Mouse (Mus musculus) spleen, postnatal 14 days (tissue): ENCODE data around the gene Dab1.

Experiments used
- DNase-seq, 2 experiments: peaks; one replicate each; pipeline ENCODE4 v3.0.0; 2021 to 2022; ENCODE audit warnings: low spot score in 2 of 2

Gene Dab1

GRCm38 (mm10) chr4:104512513-104512912 lies 893.4 kb downstream of the Dab1 start:
- DNase-seq = no peak

GRCm38 (mm10) chr4:104513622-104514021 lies 894.5 kb downstream of the Dab1 start:
- DNase-seq = no peak

- DNase-seq = no peak
These were observed 895.4 kb downstream of the Dab1 start for GRCm38 (mm10) chr4:104514568-104515000.

- DNase-seq = no peak
These were observed 896.5 kb downstream of the Dab1 start for GRCm38 (mm10) chr4:104515681-104516080.

- DNase-seq = no peak
These were observed 903.2 kb downstream of the Dab1 start for GRCm38 (mm10) chr4:104522324-104522723.

- DNase-seq = no peak
These were observed 904.6 kb downstream of the Dab1 start for GRCm38 (mm10) chr4:104523776-104524175.

GRCm38 (mm10) chr4:104529905-104530646 lies 910.9 kb downstream of the Dab1 start:
- DNase-seq = no peak

GRCm38 (mm10) chr4:104532846-104533245 lies 913.7 kb downstream of the Dab1 start:
- DNase-seq = no peak

GRCm38 (mm10) chr4:104538420-104538819 lies 919.3 kb downstream of the Dab1 start:
- DNase-seq = no peak

GRCm38 (mm10) chr4:104539047-104539446 lies 919.9 kb downstream of the Dab1 start:
- DNase-seq = no peak

- no peak for DNase-seq
These were observed 927.9 kb downstream of the Dab1 start for GRCm38 (mm10) chr4:104547091-104547490.

GRCm38 (mm10) chr4:104548287-104548686 lies 929.1 kb downstream of the Dab1 start:
- DNase-seq = no peak

- DNase-seq = no peak
These were observed 931.5 kb downstream of the Dab1 start for GRCm38 (mm10) chr4:104550581-104551205.

GRCm38 (mm10) chr4:104551390-104552070 lies 932.4 kb downstream of the Dab1 start:
- DNase-seq = no peak

- DNase-seq = no peak
These were observed 936.2 kb downstream of the Dab1 start for GRCm38 (mm10) chr4:104555408-104555807.

- no peak for DNase-seq
These were observed 944.4 kb downstream of the Dab1 start for GRCm38 (mm10) chr4:104563512-104563911.

- DNase-seq = no peak
These were observed 951.4 kb downstream of the Dab1 start for GRCm38 (mm10) chr4:104570523-104570922.

- no peak for DNase-seq
These were observed 953.3 kb downstream of the Dab1 start for GRCm38 (mm10) chr4:104572440-104572839.

GRCm38 (mm10) chr4:104573419-104573818 lies 954.3 kb downstream of the Dab1 start:
- DNase-seq = no peak

GRCm38 (mm10) chr4:104578370-104578769 lies 959.2 kb downstream of the Dab1 start:
- no peak for DNase-seq

GRCm38 (mm10) chr4:104579946-104580544 lies 960.9 kb downstream of the Dab1 start:
- DNase-seq = no peak

GRCm38 (mm10) chr4:104582726-104583125 lies 963.6 kb downstream of the Dab1 start:
- no peak for DNase-seq
